Mouse (Mus musculus) layer of hippocampus, adult 18-20 months (tissue): ENCODE measurements around the gene Dffa. TPM values are rescaled to one million over a fixed set of nuclear protein-coding genes. Genes with fewer than 3 reads are reported as not detected.

Experiments
- DNase-seq, 2 experiments: peaks; one replicate each; pipeline ENCODE4 v3.0.0; 2022; ENCODE audit warnings: low spot score in 2 of 2
- long read RNA-seq: library from polyadenylated mRNA; stranded (forward); transcript quantifications from one replicate; pipeline ENCODE4 v2.0.0, GENCODE M21; 2021
- total RNA-seq, 2 experiments: library from RNA; stranded (reverse); gene quantifications; 2 replicates each; pipeline ENCODE4 v1.2.3; 2021

Dffa gene
- total RNA-seq: 10 to 100 TPM; 48.8 to 50.7 TPM
- long read RNA-seq, transcript Dffa-201 (6 exons, 2,457 nt): major isoform, 13 of 20 reads
- long read RNA-seq, transcript Dffa-202 (5 exons, 1,835 nt): minor isoform, 5 of 20 reads
- long read RNA-seq, partial matches to known transcripts: 0 of 20 reads
- long read RNA-seq, other reads (novel, unspliced or antisense): 2 of 20 reads

DNA sequence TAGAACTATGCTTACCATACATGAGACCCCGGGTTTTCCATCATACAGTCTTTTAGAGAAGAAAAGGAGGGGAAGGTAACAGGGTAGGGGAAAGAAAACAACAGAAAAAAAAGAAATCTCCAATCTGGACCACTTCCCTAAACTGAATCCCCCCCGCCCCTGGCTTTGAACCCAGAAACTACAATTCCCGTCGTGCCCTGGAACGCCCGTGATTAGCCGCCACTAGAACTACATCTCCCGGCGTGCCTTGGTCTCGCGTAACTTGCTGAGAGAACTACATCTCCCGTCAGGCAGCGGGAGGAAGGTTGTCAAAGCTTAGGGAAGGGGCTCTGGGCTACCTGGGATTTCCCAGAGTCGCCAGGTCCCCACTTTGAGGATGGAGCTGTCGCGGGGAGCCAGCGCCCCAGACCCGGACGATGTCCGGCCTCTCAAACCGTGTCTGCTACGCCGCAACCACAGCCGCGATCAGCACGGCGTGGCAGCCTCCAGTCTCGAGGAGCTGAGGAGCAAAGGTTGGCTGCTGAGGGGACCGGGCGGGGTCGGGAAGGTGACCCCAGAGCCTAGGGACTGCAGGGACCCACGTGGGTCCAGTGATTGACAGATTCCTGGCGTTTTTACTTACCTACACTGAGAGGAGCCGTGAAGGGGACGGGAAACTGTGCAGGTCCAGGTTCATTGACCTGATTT, at the start of gene Dffa:
Gene Dffa (plus strand): TSS at position 272 of the 687 bp plus-strand sequence.
- DNase-seq: peak; percentile 88 to 96

DNA sequence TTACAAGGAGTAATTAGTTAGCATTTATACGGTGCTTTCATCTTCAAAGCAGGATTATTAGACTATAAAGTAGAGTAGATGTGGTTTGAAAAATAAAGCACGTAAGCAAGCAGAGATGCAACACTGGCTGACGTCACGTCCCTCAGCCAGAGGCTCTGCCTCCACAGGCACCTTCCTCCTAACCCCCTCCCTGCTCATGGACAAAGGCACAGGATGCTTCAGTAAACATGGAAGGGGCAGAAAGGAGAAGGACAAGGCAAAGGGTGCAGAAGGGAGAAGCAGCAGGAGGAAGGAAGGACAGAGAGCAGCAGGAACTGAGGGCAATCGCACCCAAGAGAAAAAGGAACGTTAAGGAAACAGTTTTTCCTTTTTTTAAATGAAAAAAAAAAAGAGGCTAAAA, 48.1 kb upstream of the Dffa start:
- no peak for DNase-seq

- no peak for DNase-seq
Measured at GRCm38 (mm10) chr4:149056957-149057356, 47.0 kb upstream of the Dffa start.

- no peak for DNase-seq
Measured at GRCm38 (mm10) chr4:149057470-149057869, 46.5 kb upstream of the Dffa start.

DNA sequence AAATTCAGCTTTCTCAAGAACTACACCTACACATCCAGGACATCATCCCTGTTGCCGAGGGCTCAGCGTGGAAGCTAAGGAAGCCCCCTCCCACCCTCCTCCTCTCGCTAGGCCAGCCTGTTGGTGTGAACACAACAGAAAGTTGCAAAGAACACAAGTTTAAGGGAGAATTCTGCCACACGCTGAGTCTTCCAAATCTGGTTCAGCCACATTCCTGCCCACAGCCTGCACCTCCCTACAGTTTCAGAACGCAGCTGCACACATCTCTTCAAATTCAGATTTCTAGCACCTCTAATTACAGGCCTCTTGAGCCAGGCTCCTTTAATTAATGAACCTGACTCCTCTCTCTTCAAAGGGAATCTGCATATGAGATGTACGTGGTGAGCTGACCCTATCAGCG, 45.6 kb upstream of the Dffa start:
- no peak for DNase-seq

DNA sequence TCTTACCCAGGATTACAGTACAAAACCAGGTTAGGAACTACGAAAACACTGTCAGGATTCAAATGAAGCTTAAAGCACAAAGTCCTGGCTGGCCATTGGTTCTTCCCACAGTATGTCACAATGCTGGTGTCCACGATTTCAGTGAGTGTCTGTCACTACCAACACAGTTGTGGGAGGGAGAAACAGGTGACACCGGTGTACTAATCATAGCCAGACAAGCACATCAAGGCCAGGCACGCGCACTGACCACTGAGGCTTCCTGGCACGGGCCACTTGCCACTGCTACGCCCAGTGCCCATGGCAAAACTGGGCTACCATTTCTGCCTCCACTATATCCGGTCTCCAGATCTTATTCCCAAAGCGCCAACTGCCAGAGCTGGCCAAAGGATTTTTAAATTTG, 44.2 kb upstream of the Dffa start:
- DNase-seq: no peak

DNA sequence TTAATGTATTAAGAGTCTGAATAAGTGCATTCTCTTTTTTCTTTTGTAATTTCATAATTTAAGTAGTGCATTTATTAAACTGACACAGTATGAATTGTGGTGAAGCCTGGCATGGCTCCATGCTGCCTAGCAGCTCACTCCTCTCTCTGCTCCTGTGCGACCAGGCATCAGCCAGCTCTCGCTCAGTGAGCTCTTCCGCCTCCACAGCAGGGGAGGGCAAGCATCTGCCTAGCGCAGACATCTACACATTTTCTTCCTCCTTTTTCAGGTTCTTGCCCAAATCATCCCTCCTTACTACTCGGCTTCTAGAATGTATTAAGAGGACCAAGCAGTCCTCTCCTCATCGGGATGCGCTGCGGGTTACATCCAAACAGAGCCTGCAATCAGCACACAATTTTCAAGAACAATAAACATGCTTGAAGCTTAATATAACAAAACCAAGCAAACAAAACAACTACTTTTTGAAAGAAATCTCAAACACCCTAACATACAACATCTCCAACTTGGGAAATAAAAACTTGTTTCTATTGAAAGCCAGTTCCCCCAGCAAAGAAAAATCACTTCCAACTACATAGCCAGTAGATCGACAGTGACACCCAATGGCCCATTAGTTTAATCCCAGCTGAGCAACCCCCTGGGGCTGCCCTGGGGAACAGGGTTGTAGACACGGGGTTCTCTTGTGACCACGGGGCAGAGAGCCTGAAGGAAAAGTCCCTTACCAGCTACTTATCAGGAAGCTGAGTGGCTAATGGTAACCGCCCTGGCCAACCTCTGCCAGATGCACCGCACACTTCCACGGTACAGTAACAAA, 43.1 kb upstream of the Dffa start:
- peak in 1 of 2 experiments; percentile 39 for DNase-seq

DNA sequence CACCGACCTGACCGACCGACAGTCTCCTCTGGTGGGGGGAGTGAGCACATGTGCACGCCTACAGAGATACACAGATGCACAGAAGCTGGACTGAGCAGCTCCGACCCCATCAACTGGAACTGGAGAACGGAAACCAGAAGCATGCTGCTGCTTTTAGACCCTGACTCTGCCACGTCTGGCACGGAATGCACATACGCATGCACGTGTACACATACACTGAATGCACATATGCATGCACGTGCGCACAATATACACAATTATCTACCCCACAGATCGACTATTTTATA, 42.6 kb upstream of the Dffa start:
- no peak for DNase-seq

DNA sequence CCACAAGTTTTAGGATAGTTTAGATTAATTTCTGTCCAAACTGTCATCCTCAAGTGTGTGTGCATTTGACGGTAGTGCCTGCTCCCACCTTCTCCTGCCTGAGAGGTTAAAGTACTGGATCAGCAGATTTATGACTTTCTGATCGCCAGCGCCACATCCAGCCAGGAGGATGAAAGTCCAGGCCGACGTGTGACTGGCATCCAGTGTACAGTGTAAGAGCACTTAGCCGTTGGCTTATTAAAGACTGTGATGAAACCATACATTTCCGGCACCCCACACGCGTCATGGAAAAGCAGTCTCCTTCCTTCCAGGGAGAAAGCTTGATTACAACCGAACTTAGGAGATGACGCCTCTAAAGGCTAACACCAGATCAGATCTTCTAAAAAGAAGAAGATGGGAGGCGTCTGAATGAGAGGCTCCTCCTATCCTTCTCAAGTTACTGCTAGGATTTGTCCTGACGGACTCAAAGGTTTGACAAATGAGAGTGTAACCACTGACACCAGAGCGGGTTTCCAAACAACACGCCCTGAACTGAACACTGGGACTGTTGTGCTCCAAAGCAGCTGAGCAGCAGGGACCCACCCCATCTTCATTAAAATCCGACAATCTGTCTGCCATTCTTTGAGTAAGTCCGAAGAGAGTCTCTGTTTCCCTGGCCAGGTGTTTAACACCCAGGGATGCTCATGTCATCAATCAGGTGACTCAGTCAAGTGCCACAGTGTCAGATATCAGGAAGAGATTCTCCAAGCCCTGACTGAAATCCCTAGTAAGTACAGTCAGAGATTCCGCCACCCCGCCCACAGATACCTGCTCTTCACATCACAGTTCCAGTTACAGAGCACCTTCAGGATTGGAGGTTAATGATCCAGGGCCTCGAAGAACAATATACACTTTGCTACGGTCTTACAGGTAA, 41.3 kb upstream of the Dffa start:
- no peak for DNase-seq

DNA sequence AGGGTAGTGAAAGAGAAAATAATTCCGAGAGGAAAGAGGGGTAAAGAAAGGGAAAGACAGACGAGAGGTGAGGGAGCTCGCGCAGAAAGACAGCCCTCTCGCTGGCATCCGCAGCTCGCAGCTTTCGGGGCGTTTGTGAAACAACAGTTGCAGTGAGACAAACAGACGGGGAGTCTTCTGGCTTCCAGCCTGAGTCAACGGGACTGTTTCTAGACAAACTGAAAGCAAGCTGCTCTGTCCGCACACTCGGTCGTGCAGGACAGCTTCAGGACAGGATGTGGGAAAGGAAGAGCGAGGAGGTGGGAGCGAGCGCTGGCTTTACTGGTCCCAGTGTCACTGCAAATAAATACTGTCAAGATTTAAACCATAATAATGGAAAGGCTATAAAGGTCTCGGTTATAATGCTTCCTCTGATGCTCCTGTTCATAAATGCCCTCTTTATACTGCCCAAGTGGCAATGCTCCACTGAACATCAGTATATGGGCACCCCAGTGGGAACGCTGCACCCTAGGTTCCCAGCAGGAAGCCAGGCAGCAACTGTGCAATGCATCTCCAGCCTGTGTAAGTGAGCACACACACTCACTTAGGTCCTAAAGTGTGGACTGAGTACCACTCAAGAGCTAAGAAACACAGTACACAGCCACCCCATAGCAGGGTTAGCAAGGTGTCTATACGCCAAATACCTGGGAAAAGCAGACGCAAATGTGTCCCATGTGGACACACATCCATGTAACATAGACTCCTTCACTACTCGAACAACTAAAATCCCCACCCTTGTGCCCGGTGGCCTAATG, 39.7 kb upstream of the Dffa start:
- DNase-seq: peak in 1 of 2 experiments; percentile 45

- no peak for DNase-seq
Measured at GRCm38 (mm10) chr4:149066672-149067551, 37.0 kb upstream of the Dffa start.

- DNase-seq: no peak
Measured at GRCm38 (mm10) chr4:149075073-149075472, 28.9 kb upstream of the Dffa start.

DNA sequence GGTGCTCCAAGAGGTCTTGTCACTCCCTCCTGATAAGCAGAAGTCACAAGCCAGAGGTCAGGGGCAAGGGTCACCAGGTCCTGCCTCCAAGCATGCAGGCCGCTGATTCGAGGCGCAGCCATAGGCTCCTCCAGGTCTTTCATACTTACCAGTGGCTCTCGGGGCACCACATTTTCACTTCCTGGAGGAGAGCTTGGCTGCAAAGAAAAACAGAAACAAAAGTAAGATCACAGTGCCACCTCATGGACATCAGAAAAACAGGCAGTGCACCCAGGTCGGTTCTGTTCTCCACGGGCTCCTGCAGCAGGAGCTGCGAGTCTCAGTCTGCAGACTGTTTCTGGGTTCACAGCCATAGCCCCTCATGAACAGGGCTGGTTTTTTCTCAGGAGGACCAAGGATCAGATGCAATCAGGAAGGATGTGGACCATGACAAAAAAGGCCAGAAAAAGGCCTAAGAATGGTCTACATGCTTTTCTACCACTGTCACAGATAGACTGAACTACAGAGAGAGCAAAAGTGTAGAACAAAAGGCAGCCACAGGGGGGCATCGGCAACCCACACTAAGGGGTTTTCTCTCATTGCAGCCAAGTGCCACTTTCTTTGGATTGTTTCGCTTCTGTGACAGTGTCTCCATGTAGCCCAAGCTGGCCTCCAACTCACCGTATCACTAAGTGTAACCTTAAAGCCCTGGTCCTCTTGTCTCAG, 27.9 kb upstream of the Dffa start:
- peak; percentile 69 to 86 for DNase-seq

GRCm38 (mm10) chr4:149078261-149078660, 25.7 kb upstream of the Dffa start:
- DNase-seq: no peak

GRCm38 (mm10) chr4:149079629-149080028, 24.3 kb upstream of the Dffa start:
- no peak for DNase-seq

DNA sequence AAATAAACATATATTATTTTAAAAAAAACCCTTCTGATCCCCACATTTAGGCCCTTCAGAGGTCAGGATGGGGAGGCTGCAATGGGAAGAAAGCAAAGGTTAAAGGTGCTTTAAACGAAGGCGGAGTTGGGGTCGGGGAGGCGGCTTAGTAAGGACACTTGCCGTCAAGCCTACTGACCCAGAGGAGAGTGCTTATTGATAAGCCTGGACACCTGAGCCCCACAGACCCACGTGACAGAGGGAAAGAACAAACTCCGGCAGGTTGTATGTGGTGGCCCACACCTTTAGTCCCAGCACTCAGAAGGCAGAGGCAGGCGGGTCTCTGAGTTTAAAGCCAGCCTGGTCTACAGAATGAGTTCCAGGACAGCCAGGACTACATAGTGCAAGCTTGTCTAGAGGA, 23.8 kb upstream of the Dffa start:
- DNase-seq: no peak

GRCm38 (mm10) chr4:149081528-149081927, 22.4 kb upstream of the Dffa start:
- no peak for DNase-seq

DNA sequence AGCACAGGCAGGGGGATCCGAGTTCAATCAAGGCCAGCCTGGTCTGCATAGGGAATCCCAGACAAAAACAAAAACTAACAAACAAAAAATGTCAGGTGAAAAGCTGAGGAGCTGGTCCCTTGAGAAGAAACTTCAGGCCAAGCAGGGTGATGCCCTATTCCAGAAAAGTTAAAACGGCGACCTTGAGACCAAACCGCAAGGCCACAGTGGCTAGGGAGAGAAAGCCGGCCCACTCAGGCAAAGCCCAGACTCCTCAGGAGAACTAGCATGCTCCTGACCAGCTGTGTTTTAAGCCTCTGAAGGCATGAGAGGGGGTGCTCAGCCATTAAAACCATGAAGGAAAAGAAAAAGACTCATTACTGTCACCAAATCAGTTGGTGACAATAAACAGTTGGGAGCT, 18.6 kb upstream of the Dffa start:
- no peak for DNase-seq

DNA sequence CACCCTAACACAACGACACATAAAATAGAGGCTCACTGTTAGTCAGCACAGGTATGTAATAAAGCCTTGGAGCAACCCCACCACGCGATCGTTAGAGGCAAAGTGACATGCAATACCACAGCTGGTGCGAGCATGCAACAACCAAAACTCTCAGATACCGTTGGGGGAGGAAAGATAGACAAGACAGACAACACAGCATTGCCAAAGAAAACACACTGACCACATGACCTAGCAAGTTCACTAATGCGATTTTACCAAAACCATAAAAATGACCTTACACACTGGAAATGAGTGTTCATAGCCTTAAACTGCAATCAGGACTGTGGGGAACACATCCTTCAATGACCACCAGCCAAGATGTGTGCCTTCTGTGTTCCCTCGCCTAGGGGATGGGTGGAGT, 12.6 kb upstream of the Dffa start:
- no peak for DNase-seq
